Comparison of ENCODE assay signal across 24 mouse cellular contexts in genomic region chr11:34158916-34159315, GRCm38 (mm10). TPM values are rescaled to one million over a fixed set of nuclear protein-coding genes. Genes with fewer than 3 reads are reported as not detected.
A peak's percentile ranks its signal among the peaks of the same experiment; 100 is the strongest.
DNase-seq lines count a peak whose midpoint lies in the region; ATAC-seq lines count a peak whose summit lies in the region.
"Had no signal": no experiment of that assay in that cellular context is flagged by ENCODE, and none has a peak within 500 bp of the region (broad histone marks: within the 10 kb centered on the region; RNA-seq: fewer than 3 reads in every experiment).

No protein-coding gene starts in this region.

- no peak overlapping the region for H3K9ac ChIP-seq in kidney, embryonic 15.5 days
- H3K9ac ChIP-seq: heart, embryonic 15.5 days; hindbrain, embryonic 13.5 days had no signal

- H3K4me3 ChIP-seq in kidney, embryonic 15.5 days (replicated peaks) = no peak overlapping the region
- H3K4me3 ChIP-seq: embryonic facial prominence, embryonic 10.5 days; heart, adult 2 months; heart, embryonic 15.5 days; hindbrain, embryonic 13.5 days had no signal

- WGBS in kidney, embryonic 15.5 days = 70% methylated on average over 9 of the region's 9 CpGs

- H3K27ac ChIP-seq in kidney, embryonic 15.5 days = peak overlapping the region; percentile 23; the same call in 1 of the 2 replicates
- H3K27ac ChIP-seq: embryonic facial prominence, embryonic 10.5 days; heart, adult 2 months; heart, embryonic 15.5 days; hindbrain, embryonic 13.5 days had no signal

- H3K4me1 ChIP-seq in kidney, embryonic 15.5 days = peaks cover 3% of the 10 kb centered on the region; the same call in 1 of the 2 replicates
- H3K4me1 ChIP-seq: heart, embryonic 15.5 days; hindbrain, embryonic 13.5 days had no signal

- 0 out of 2 replicates have a peak, but pooled peaks cover 2% of the 10 kb centered on the region for H3K9me3 ChIP-seq in kidney, embryonic 15.5 days (replicated peaks)
- H3K9me3 ChIP-seq: heart, embryonic 15.5 days had no signal

- H3K27me3 ChIP-seq in kidney, embryonic 15.5 days = no peaks in the 10 kb centered on the region
- H3K27me3 ChIP-seq: heart, embryonic 15.5 days; hindbrain, embryonic 13.5 days had no signal

- ATAC-seq in kidney, embryonic 15.5 days (replicated peaks; ENCODE audit: low FRiP score) = peak; percentile 79; the same call in 1 of the 2 replicates
- ATAC-seq: activated CD4-positive, CD25-positive, alpha-beta regulatory T cell, adult 4 months; forebrain, embryonic 14.5 days; Patski had no signal

- DNase-seq in testis, postnatal 14 days (ENCODE audit: low spot score) = peak; percentile 10
- DNase-seq in testis, postnatal 10 days (ENCODE audit: low spot score) = no peak
- DNase-seq in kidney, postnatal 14 days = peak; percentile 41
- no peak for DNase-seq in gastrocnemius, postnatal 4 days (ENCODE audit: low spot score in 2 of 2)
- DNase-seq in frontal cortex, postnatal 14 days (ENCODE audit: low spot score in 2 of 2) = no peak
- no peak for DNase-seq in retina, embryonic 14.5 days (ENCODE audit: low spot score)
- DNase-seq: adrenal gland, postnatal 14 days; cerebellum, adult 11-12 months; cerebellum, adult 9-10 months; cerebellum, postnatal 36 days; gastrocnemius, postnatal 10 days; heart, adult 2 months; heart, postnatal 14 days had no signal

- H3K4me2 ChIP-seq in kidney, embryonic 15.5 days = no peak overlapping the region
- H3K4me2 ChIP-seq: heart, embryonic 11.5 days; heart, embryonic 15.5 days; hindbrain, embryonic 13.5 days had no signal

- H3K36me3 ChIP-seq in kidney, embryonic 15.5 days = no peaks in the 10 kb centered on the region
- H3K36me3 ChIP-seq: embryonic facial prominence, embryonic 10.5 days; heart, embryonic 15.5 days; hindbrain, embryonic 13.5 days had no signal

RNA-seq across cellular contexts. Expression of gene Foxi1, which starts 49.0 kb away (rescaled TPM):
- 13.1 and 13.5 TPM in 2 replicates for polyA plus RNA-seq in kidney, embryonic 15.5 days (2015; fragmentation: Nextera tagmentation; extraction: Ambion mirVana)
- not detected for total RNA-seq in gastrocnemius, postnatal 4 days (2021)
- total RNA-seq: adrenal gland, adult 18-20 months; adrenal gland, postnatal 14 days; CH12.LX; gastrocnemius, postnatal 10 days; heart, adult 2 months; heart, postnatal 14 days; hematopoietic stem cell, adult 5-6 weeks had no signal
- polyA plus RNA-seq: activated CD4-positive, CD25-positive, alpha-beta regulatory T cell, adult 4 months; embryonic facial prominence, embryonic 10.5 days; forebrain, embryonic 14.5 days; heart, adult 2 months; heart, embryonic 11.5 days; heart, embryonic 15.5 days; hindbrain, embryonic 13.5 days; Patski had no signal

Comparison
In these comparisons a context has a peak if more than half of its experiments do, and no peak if none do; other contexts are left out.
1. DNase-seq: peak in testis, postnatal 14 days (single experiment) and kidney, postnatal 14 days (single experiment); none in testis, postnatal 10 days (single experiment), gastrocnemius, postnatal 4 days (0 of 2), frontal cortex, postnatal 14 days (0 of 2) and retina, embryonic 14.5 days (single experiment).